Mouse (Mus musculus) kidney, postnatal 0 days (tissue): ENCODE data around the gene Mtf2. TPM values are rescaled to one million over a fixed set of nuclear protein-coding genes. Genes with fewer than 3 reads are reported as not detected.
A peak's percentile ranks its signal among the peaks of the same experiment; 100 is the strongest.
"Not testable (repeated sequence)": the region's sequence is repeated elsewhere in the genome, so short reads cannot be mapped to it uniquely, and the experiment has no call there.

Experiments used
- ATAC-seq: fragments of 200-750 bp; cut with Nextera tagmentation; replicated peaks from 2 replicates; pipeline ENCODE4 v1.8.0; 2017; ENCODE audit warnings: low read depth, moderate number of reproducible peaks, moderate TSS enrichment, moderate library complexity; ENCODE audit not compliant: low FRiP score
- DNase-seq: peaks from one replicate; pipeline ENCODE4 v3.0.0-alpha.2; 2016; ENCODE audit warnings: low spot score
- H3K27ac ChIP-seq: fragments of 300-500 bp; sonication (generic); 2 replicates; pipeline ENCODE4 v1.5.1; 2014; ENCODE audit warnings: mild to moderate bottlenecking
- H3K27me3 ChIP-seq: fragments of 300-500 bp; sonication (generic); 2 replicates; pipeline ENCODE4 v1.6.1; 2014; ENCODE audit warnings: low read length, mixed read lengths; ENCODE audit not compliant: insufficient read depth
- H3K36me3 ChIP-seq: fragments of 300-500 bp; sonication (generic); 2 replicates; pipeline ENCODE4 v1.6.1; 2014; ENCODE audit warnings: low read length, mixed read lengths; ENCODE audit not compliant: insufficient read depth
- H3K4me1 ChIP-seq: fragments of 300-500 bp; sonication (generic); replicated peaks from 2 replicates; pipeline ENCODE4 v1.6.1; 2014; ENCODE audit warnings: antibody characterized with exemption, low read length, mixed read lengths; ENCODE audit not compliant: insufficient read depth
- H3K4me2 ChIP-seq: fragments of 300-500 bp; sonication (generic); 2 replicates; pipeline ENCODE4 v1.6.1; 2014; ENCODE audit warnings: mild to moderate bottlenecking, low read length, moderate library complexity, mixed read lengths
- H3K4me3 ChIP-seq: fragments of 300-500 bp; sonication (generic); replicated peaks from 2 replicates; pipeline ENCODE4 v1.5.1; 2014; ENCODE audit warnings: low read depth, low read length
- H3K9ac ChIP-seq: fragments of 300-500 bp; sonication (generic); 2 replicates; pipeline ENCODE4 v1.6.1; 2014; ENCODE audit warnings: low read depth, low read length
- H3K9me3 ChIP-seq: fragments of 300-500 bp; sonication (generic); replicated peaks from 2 replicates; pipeline ENCODE4 v1.6.1; 2016; ENCODE audit warnings: low read length, inconsistent platforms, mixed read lengths
- CTCF ChIP-seq: IDR thresholded peaks from 2 replicates; pipeline ENCODE4 v1.5.1; 2016; ENCODE audit warnings: antibody characterized with exemption, low read depth, mild to moderate bottlenecking, moderate library complexity
- WGBS: fragments of 180-500 bp; shearing (Covaris S2); extraction: QIAGEN DNeasy Blood & Tissue Kit; methylation state at CpG from one replicate; pipeline ENCODE4 v1.1.7; 2014; 5-methylcytosine and 5-hydroxymethylcytosine counted together
- polyA plus RNA-seq: library from polyadenylated mRNA; unstranded; fragments of >200 nt; fragmentation: Nextera tagmentation; extraction: Ambion mirVana; gene quantifications from 2 replicates; pipeline ENCODE4 v1.2.1, GENCODE M21; 2015

Gene Mtf2
- polyA plus RNA-seq = 65.8 and 70.4 TPM in 2 replicates

DNA sequence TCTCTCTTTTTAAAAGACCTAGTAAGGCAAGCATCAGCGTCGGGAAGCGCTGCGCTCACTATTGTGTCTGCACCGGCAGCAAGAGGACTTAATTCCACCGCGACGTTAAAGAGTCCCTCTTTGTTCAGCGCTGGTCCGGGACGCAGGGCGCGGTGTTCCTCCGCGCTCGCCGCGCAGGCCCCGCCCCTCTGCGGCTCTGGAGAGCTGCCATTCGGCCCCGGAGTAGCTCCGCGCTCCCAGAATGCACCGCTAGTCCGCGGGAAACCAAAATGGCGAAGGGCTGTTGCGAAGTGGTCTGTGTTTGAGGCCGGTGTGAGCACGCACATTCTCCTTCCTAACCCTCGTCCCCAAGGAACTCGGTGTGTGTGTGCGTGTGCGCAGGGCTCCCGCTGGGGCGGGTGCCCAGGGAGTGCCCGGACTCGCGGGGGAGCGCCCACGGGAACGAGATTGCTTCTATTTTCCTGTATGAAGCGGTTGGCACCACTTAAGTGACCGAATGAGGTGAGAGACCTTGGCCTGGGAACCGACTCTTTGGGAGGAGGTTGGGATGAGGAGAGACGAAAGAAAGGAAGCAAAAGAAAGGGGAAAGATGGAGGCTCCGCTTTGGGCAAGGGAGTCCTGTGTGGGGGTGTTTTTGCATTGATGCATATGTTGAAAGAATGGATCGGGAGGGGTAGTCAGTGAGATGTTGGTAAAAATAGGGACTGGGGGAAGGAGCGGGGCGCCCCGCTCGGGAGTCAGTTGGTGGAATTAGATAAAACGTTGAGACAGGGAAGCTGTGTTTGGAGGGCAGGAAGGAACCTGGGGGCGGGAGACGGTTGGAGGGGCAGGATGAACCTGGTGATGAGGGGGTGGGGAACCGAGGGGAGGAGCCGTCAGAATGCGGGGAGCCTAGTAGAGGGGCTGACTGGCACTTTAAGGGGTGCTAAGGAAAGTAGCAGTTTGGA is at the start of gene Mtf2:
TSS of gene Mtf2 (plus strand) at position 210 of the 947 bp plus-strand sequence.
- H3K36me3 ChIP-seq = 0 out of 2 replicates have a peak, but pooled peaks cover 8% of the 10 kb centered on the region
- H3K4me2 ChIP-seq = peak within 1 kb of the TSS; percentile 86
- H3K27ac ChIP-seq = peak within 1 kb of the TSS; percentile 96
- DNase-seq (peak; percentile 97), ATAC-seq (peak; percentile 99)
- peak within 1 kb of the TSS; percentile 89 for H3K4me3 ChIP-seq
- H3K9ac ChIP-seq = peak within 1 kb of the TSS; percentile 96
- 0 out of 2 replicates have a peak, but pooled peaks have one; percentile 14 for TF ChIP-seq CTCF
- H3K9me3 ChIP-seq = no peaks in the 10 kb centered on the region
- WGBS = under 1% methylated on average over 59 of the region's 59 CpGs
- no peaks in the 10 kb centered on the region for H3K4me1 ChIP-seq
- H3K27me3 ChIP-seq = no peaks in the 10 kb centered on the region

DNA sequence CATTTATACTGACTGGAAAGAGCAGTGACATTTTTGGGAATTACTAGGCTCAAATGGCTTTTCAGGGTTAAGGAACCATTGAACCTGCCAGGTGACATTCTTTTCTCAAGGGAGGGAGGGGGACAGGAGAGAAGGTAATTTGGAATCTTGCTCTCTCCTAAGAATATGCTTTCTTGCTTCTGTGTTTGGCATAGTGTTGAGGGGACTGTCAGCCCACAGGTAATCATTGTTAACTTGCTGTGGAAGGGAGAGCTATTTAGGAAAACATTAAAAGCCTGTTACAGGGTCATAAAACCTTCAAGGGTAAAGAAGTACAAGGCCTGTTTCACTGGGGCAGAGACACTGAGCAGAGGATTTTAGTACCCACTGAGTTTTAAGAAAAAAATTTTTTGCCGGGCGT is 48.2 kb upstream of the Mtf2 start:
- 75% methylated on average over 2 of the region's 2 CpGs for WGBS

DNA sequence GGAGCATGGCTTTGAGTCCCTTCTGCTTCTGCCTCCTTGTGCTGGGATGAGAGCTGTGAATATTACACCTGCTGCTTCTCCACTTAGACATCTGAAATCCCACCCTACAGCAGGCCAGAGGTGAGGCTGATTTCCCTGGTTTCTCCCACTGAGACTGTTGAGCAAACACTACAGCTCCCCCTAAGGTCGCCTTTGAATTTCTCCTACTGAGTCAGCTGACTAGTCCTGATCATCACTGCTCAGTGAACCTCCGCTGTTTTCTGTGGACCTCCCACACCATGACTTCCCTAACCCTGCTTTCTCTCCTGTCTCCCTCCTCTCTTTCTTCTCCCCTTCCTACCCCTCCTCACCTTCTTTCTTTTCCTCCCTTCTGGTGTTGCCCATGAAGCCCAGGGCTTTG is 46.1 kb upstream of the Mtf2 start:
- no peak overlapping the region for H3K4me3 ChIP-seq
- H3K27me3 ChIP-seq = no peaks in the 10 kb centered on the region
- H3K4me2 ChIP-seq = no peak overlapping the region
- H3K36me3 ChIP-seq = no peaks in the 10 kb centered on the region
- no peak for DNase-seq
- no peaks in the 10 kb centered on the region for H3K9me3 ChIP-seq
- H3K4me1 ChIP-seq = no peaks in the 10 kb centered on the region
- H3K9ac ChIP-seq = no peak overlapping the region
- no peak for ATAC-seq
- WGBS = 15% methylated on average over 2 of the region's 2 CpGs
- peak; percentile 43; the same call in 1 of the 2 replicates for TF ChIP-seq CTCF
- no peak overlapping the region for H3K27ac ChIP-seq

More for the DNA sequence above, 48.2 kb upstream of the Mtf2 start:
- no peak overlapping the region for H3K27ac ChIP-seq
- H3K27me3 ChIP-seq = no peaks in the 10 kb centered on the region
- TF ChIP-seq CTCF = no peak
- H3K36me3 ChIP-seq = no peaks in the 10 kb centered on the region
- no peak overlapping the region for H3K9ac ChIP-seq
- H3K9me3 ChIP-seq = no peaks in the 10 kb centered on the region
- peak; percentile 21 for DNase-seq
- no peak for ATAC-seq
- H3K4me1 ChIP-seq = no peaks in the 10 kb centered on the region
- H3K4me3 ChIP-seq = no peak overlapping the region
- H3K4me2 ChIP-seq = no peak overlapping the region

DNA sequence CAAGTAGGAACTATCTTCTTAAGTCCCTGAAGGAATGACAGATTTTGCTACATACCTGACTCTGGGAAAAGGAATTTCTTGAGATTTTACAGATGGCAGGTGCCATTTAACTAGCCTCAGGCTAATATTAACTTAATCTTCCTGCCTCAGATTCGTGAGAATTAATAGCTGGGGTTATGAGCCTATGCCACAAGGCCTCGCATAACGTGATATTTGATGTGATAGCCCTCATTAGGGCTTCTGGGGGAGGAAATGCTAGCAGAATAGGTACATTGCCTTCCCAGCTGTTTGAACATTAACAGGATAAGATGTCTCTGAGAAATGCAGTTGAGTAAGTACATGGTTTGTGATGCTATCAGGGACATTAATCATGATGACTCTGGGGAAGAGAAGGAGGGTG is 44.1 kb upstream of the Mtf2 start:
- H3K27me3 ChIP-seq = no peaks in the 10 kb centered on the region
- no peak overlapping the region for H3K9ac ChIP-seq
- no peak for TF ChIP-seq CTCF
- no peaks in the 10 kb centered on the region for H3K36me3 ChIP-seq
- H3K27ac ChIP-seq = no peak overlapping the region
- H3K4me2 ChIP-seq = no peak overlapping the region
- ATAC-seq (no peak), DNase-seq (no peak)
- H3K9me3 ChIP-seq = no peaks in the 10 kb centered on the region
- H3K4me3 ChIP-seq = no peak overlapping the region
- H3K4me1 ChIP-seq = no peaks in the 10 kb centered on the region
- WGBS = 34% methylated on average over 3 of the region's 3 CpGs

DNA sequence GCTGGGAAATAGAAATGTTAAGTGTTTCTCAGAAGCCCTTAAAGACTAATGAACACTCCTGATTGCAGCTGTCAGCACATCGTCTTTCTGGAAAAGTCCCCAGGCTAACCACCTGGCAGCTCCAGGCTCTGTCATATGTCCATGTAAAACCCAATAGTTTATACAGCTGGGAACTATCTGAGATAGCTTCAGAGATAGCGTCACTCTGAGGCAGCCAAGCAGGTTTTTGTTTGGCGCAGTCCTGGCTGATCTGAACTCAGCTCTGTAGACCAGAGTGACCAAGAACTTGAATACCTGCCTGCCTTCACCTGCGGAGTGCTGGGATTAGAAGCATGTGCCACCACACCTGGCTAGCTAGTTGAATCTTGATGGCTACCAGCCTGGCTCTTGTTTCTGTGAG is 37.2 kb upstream of the Mtf2 start:
- Histone ChIP-seq H3K36me3 (no peaks in the 10 kb centered on the region), H3K27ac (no peak overlapping the region), H3K4me1 (no peaks in the 10 kb centered on the region), H3K4me3 (no peak overlapping the region), H3K4me2 (no peak overlapping the region), H3K9ac (no peak overlapping the region), H3K27me3 (no peaks in the 10 kb centered on the region), H3K9me3 (no peaks in the 10 kb centered on the region)
- no peak for TF ChIP-seq CTCF
- DNase-seq (no peak), ATAC-seq (no peak)
- WGBS = 79% methylated on average over 4 of the region's 4 CpGs

DNA sequence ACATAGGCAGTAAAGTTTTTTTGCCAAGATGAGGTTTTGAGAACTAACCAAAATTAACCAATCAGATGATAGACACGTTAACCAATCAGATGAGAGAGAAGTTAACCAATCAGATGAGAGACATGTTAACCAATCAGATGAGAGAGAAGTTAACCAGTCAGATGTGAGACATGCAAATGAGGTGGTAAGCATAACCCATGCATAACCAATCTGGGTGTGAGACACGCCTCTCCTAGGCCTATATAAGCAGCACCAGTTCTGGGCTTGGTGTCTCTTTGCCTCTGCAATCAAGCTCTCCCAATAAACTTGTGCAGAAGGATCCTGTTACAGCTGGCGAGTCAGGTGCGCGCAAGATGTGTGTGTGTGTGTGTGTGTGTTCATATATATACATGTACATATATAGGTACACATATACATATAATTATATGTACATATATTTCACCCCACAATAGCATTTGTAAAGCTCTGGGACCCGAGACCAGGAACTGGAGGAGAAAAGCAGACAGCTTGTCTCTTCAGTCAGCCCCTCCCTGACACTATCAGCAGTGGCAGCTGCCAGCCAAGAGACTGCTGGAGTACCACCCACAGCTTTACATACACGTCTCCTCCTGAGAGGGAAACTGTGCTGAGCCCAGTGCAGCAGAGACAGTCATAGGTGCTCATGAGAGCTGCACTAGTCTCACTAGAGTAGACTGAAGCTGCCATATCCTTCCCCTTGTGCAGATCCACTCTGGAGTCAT is 36.5 kb upstream of the Mtf2 start:
- H3K27ac ChIP-seq, DNase-seq, H3K36me3 ChIP-seq, H3K9me3 ChIP-seq, H3K4me2 ChIP-seq, ATAC-seq, H3K4me1 ChIP-seq, H3K27me3 ChIP-seq, H3K9ac ChIP-seq, H3K4me3 ChIP-seq: not testable (repeated sequence)
- 92% methylated on average over 7 of the region's 7 CpGs for WGBS
